Mouse (Mus musculus) limb, embryonic 12.5 days (tissue): Measurements from ENCODE around the gene Rfxank. TPM values are rescaled to one million over a fixed set of nuclear protein-coding genes. Genes with fewer than 3 reads are reported as not detected.

Source experiments
- ATAC-seq: fragments of 200-750 bp; cut with Nextera tagmentation; 2 replicates; pipeline ENCODE4 v1.8.0; 2017; ENCODE audit warnings: low read depth, moderate TSS enrichment; ENCODE audit not compliant: insufficient number of reproducible peaks, insufficient read depth, low FRiP score, low TSS enrichment
- H3K27ac ChIP-seq: fragments of 300-500 bp; sonication (generic); 2 replicates; pipeline ENCODE4 v1.5.1; 2016; ENCODE audit warnings: mild to moderate bottlenecking, moderate library complexity
- H3K27me3 ChIP-seq: fragments of 300-500 bp; sonication (generic); 2 replicates; pipeline ENCODE4 v1.6.1; 2016; ENCODE audit warnings: mild to moderate bottlenecking, moderate library complexity
- H3K36me3 ChIP-seq: fragments of 300-500 bp; sonication (generic); 2 replicates; pipeline ENCODE4 v1.6.1; 2016; ENCODE audit warnings: mild to moderate bottlenecking, moderate library complexity
- H3K4me1 ChIP-seq: fragments of 300-500 bp; sonication (generic); replicated peaks from 2 replicates; pipeline ENCODE4 v1.6.1; 2016
- H3K4me2 ChIP-seq: fragments of 300-500 bp; sonication (generic); 2 replicates; pipeline ENCODE4 v1.6.1; 2016; ENCODE audit warnings: mild to moderate bottlenecking, moderate library complexity
- H3K4me3 ChIP-seq: fragments of 300-500 bp; sonication (generic); replicated peaks from 2 replicates; pipeline ENCODE4 v1.5.1; 2016; ENCODE audit warnings: mild to moderate bottlenecking
- H3K9ac ChIP-seq: fragments of 300-500 bp; sonication (generic); replicated peaks from 2 replicates; pipeline ENCODE4 v1.6.1; 2016; ENCODE audit warnings: mild to moderate bottlenecking, moderate library complexity
- H3K9me3 ChIP-seq: fragments of 300-500 bp; sonication (generic); 2 replicates; pipeline ENCODE4 v1.6.1; 2016; ENCODE audit warnings: mild to moderate bottlenecking, moderate library complexity
- WGBS: fragments of 180-500 bp; shearing (Covaris S2); methylation state at CpG from one replicate; pipeline ENCODE4 v1.1.7; 2016; 5-methylcytosine and 5-hydroxymethylcytosine counted together
- polyA plus RNA-seq: library from polyadenylated mRNA; unstranded; fragments of >200 nt; fragmentation: Nextera tagmentation; extraction: Ambion mirVana; gene quantifications from 2 replicates; pipeline ENCODE4 v1.2.1, GENCODE M21; 2016

Gene Rfxank
- polyA plus RNA-seq, 1 experiment from 2014 or later: 26.6 TPM

- WGBS: 86% methylated on average over 3 of the region's 3 CpGs
- ATAC-seq: no peak
- Histone ChIP-seq H3K9me3 (no peaks in the 10 kb centered on the region), H3K27me3 (peaks cover 17% of the 10 kb centered on the region), H3K27ac (no peak overlapping the region), H3K4me1 (peaks cover 17% of the 10 kb centered on the region), H3K9ac (no peak overlapping the region), H3K36me3 (peaks cover 3% of the 10 kb centered on the region; the same call in 1 of the 2 replicates), H3K4me2 (no peak overlapping the region), H3K4me3 (no peak overlapping the region)
Observed at GRCm38 (mm10) chr8:70170748-70171147, 31.8 kb upstream of the Rfxank start.

- H3K27ac ChIP-seq: no peak overlapping the region
- ATAC-seq: no peak
- H3K9me3 ChIP-seq: no peaks in the 10 kb centered on the region
- H3K4me2 ChIP-seq: no peak overlapping the region
- peaks cover 17% of the 10 kb centered on the region for H3K4me1 ChIP-seq
- no peak overlapping the region for H3K9ac ChIP-seq
- peaks cover 23% of the 10 kb centered on the region for H3K27me3 ChIP-seq
- no peak overlapping the region for H3K4me3 ChIP-seq
- 83% methylated on average over 3 of the region's 3 CpGs for WGBS
- H3K36me3 ChIP-seq: no peaks in the 10 kb centered on the region
Observed at GRCm38 (mm10) chr8:70170116-70170515, 31.2 kb upstream of the Rfxank start.

GRCm38 (mm10) chr8:70166504-70167110, 27.7 kb upstream of the Rfxank start:
- Histone ChIP-seq H3K9me3 (no peaks in the 10 kb centered on the region), H3K27ac (no peak overlapping the region), H3K27me3 (peaks cover 40% of the 10 kb centered on the region), H3K4me2 (peak overlapping the region; percentile 58), H3K36me3 (no peaks in the 10 kb centered on the region), H3K4me3 (peak overlapping the region; percentile 25), H3K9ac (no peak overlapping the region; the same call in 1 of the 2 replicates), H3K4me1 (peaks cover 5% of the 10 kb centered on the region; the same call in 1 of the 2 replicates)
- WGBS: 3% methylated on average over 21 of the region's 21 CpGs
- ATAC-seq: peak; percentile 79

- no peaks in the 10 kb centered on the region for H3K36me3 ChIP-seq
- no peak overlapping the region for H3K4me2 ChIP-seq
- peaks cover 9% of the 10 kb centered on the region for H3K4me1 ChIP-seq
- H3K9ac ChIP-seq: no peak overlapping the region
- ATAC-seq: no peak
- 88% methylated on average over 3 of the region's 3 CpGs for WGBS
- peaks cover 43% of the 10 kb centered on the region for H3K27me3 ChIP-seq
- H3K27ac ChIP-seq: no peak overlapping the region
- no peak overlapping the region for H3K4me3 ChIP-seq
- no peaks in the 10 kb centered on the region for H3K9me3 ChIP-seq
Observed at GRCm38 (mm10) chr8:70163316-70163715, 24.4 kb upstream of the Rfxank start.

- H3K4me1 ChIP-seq: peaks cover 8% of the 10 kb centered on the region
- no peak overlapping the region for H3K4me3 ChIP-seq
- H3K4me2 ChIP-seq: no peak overlapping the region
- ATAC-seq: no peak
- no peak overlapping the region for H3K9ac ChIP-seq
- H3K27me3 ChIP-seq: peaks cover 23% of the 10 kb centered on the region
- 68% methylated on average over 13 of the region's 13 CpGs for WGBS
- no peaks in the 10 kb centered on the region for H3K36me3 ChIP-seq
- H3K9me3 ChIP-seq: no peaks in the 10 kb centered on the region
- H3K27ac ChIP-seq: no peak overlapping the region
Observed at GRCm38 (mm10) chr8:70160015-70160414, 21.1 kb upstream of the Rfxank start.

- ATAC-seq: no peak
- H3K27me3 ChIP-seq: peaks cover 15% of the 10 kb centered on the region; the same call in 1 of the 2 replicates
- H3K27ac ChIP-seq: no peak overlapping the region
- no peak overlapping the region for H3K9ac ChIP-seq
- 84% methylated on average over 4 of the region's 4 CpGs for WGBS
- H3K4me2 ChIP-seq: no peak overlapping the region
- peaks cover 8% of the 10 kb centered on the region for H3K4me1 ChIP-seq
- H3K4me3 ChIP-seq: no peak overlapping the region
- H3K9me3 ChIP-seq: no peaks in the 10 kb centered on the region
- H3K36me3 ChIP-seq: no peaks in the 10 kb centered on the region
Observed at GRCm38 (mm10) chr8:70159211-70159610, 20.3 kb upstream of the Rfxank start.

- H3K36me3 ChIP-seq: no peaks in the 10 kb centered on the region
- peak overlapping the region; percentile 73 for H3K4me2 ChIP-seq
- H3K9me3 ChIP-seq: no peaks in the 10 kb centered on the region
- peaks cover 14% of the 10 kb centered on the region; the same call in 1 of the 2 replicates for H3K27me3 ChIP-seq
- peak overlapping the region; percentile 60 for H3K9ac ChIP-seq
- peak; percentile 79 for ATAC-seq
- WGBS: 15% methylated on average over 40 of the region's 40 CpGs
- peaks cover 8% of the 10 kb centered on the region for H3K4me1 ChIP-seq
- peak overlapping the region; percentile 7; the same call in 1 of the 2 replicates for H3K27ac ChIP-seq
- H3K4me3 ChIP-seq: peak overlapping the region; percentile 51
Observed at GRCm38 (mm10) chr8:70158069-70158853, 19.3 kb upstream of the Rfxank start.

- Histone ChIP-seq H3K4me3 (no peak overlapping the region), H3K9me3 (no peaks in the 10 kb centered on the region), H3K4me2 (no peak overlapping the region), H3K36me3 (no peaks in the 10 kb centered on the region), H3K4me1 (peaks cover 15% of the 10 kb centered on the region), H3K27me3 (peaks cover 16% of the 10 kb centered on the region; the same call in 1 of the 2 replicates), H3K27ac (no peak overlapping the region), H3K9ac (no peak overlapping the region)
- ATAC-seq: no peak
- 91% methylated on average over 1 of the region's 1 CpGs for WGBS
Observed at GRCm38 (mm10) chr8:70157240-70157800, 18.4 kb upstream of the Rfxank start.

- Histone ChIP-seq H3K4me2 (peak overlapping the region; percentile 50), H3K36me3 (no peaks in the 10 kb centered on the region), H3K9ac (no peak overlapping the region), H3K9me3 (no peaks in the 10 kb centered on the region), H3K27ac (no peak overlapping the region), H3K4me3 (peak overlapping the region; percentile 22), H3K4me1 (peaks cover 13% of the 10 kb centered on the region), H3K27me3 (peaks cover 19% of the 10 kb centered on the region)
- WGBS: 14% methylated on average over 22 of the region's 22 CpGs
- peak; percentile 90 for ATAC-seq
Observed at GRCm38 (mm10) chr8:70152537-70153257, 13.7 kb upstream of the Rfxank start.

GRCm38 (mm10) chr8:70150158-70150557, 11.2 kb upstream of the Rfxank start:
- no peak overlapping the region for H3K27ac ChIP-seq
- peaks cover 13% of the 10 kb centered on the region for H3K4me1 ChIP-seq
- H3K36me3 ChIP-seq: peaks cover 21% of the 10 kb centered on the region
- 12% methylated on average over 13 of the region's 13 CpGs for WGBS
- H3K4me3 ChIP-seq: no peak overlapping the region
- ATAC-seq: no peak
- peak overlapping the region; percentile 27 for H3K4me2 ChIP-seq
- peaks cover 16% of the 10 kb centered on the region for H3K27me3 ChIP-seq
- no peaks in the 10 kb centered on the region for H3K9me3 ChIP-seq
- H3K9ac ChIP-seq: peak overlapping the region; percentile 52; the same call in 1 of the 2 replicates
